Mouse (Mus musculus) forebrain, embryonic 14.5 days (tissue): Measurements from ENCODE around the gene Dusp22. TPM values are rescaled to one million over a fixed set of nuclear protein-coding genes. Genes with fewer than 3 reads are reported as not detected.

Experiments used
- ATAC-seq: fragments of 200-750 bp; cut with Nextera tagmentation; 2 replicates; pipeline ENCODE4 v1.8.0; 2017; ENCODE audit warnings: mild to moderate bottlenecking, moderate library complexity
- DNase-seq: peaks from one replicate; pipeline ENCODE4 v3.0.0-alpha.2; 2015; ENCODE audit warnings: low spot score
- H3K27ac ChIP-seq: fragments of 300-500 bp; sonication (generic); 2 replicates; pipeline ENCODE4 v1.5.1; 2014; ENCODE audit warnings: low read depth, mild to moderate bottlenecking, control low read depth, low read length, moderate library complexity
- H3K27me3 ChIP-seq: fragments of 300-500 bp; sonication (generic); replicated peaks from 2 replicates; pipeline ENCODE4 v1.6.1; 2014; ENCODE audit warnings: low read length, control low read depth, mixed read lengths; ENCODE audit not compliant: control insufficient read depth, insufficient read depth
- H3K36me3 ChIP-seq: fragments of 300-500 bp; sonication (generic); 2 replicates; pipeline ENCODE4 v1.6.1; 2014; ENCODE audit warnings: low read length, control low read depth; ENCODE audit not compliant: control insufficient read depth, insufficient read depth
- H3K4me1 ChIP-seq: fragments of 300-500 bp; sonication (generic); 2 replicates; pipeline ENCODE4 v1.6.1; 2014; ENCODE audit warnings: antibody characterized with exemption, low read length, control low read depth; ENCODE audit not compliant: control insufficient read depth, insufficient read depth
- H3K4me2 ChIP-seq: fragments of 300-500 bp; sonication (generic); 2 replicates; pipeline ENCODE4 v1.6.1; 2014; ENCODE audit warnings: mild to moderate bottlenecking, control low read depth, low read length
- H3K4me3 ChIP-seq: fragments of 300-500 bp; sonication (generic); 2 replicates; pipeline ENCODE4 v1.5.1; 2014; ENCODE audit warnings: low read depth, low read length, control low read depth
- H3K9ac ChIP-seq: fragments of 300-500 bp; sonication (generic); 2 replicates; pipeline ENCODE4 v1.6.1; 2014; ENCODE audit warnings: mild to moderate bottlenecking, low read length, control low read depth, moderate library complexity
- H3K9me3 ChIP-seq: fragments of 300-500 bp; sonication (generic); replicated peaks from 2 replicates; pipeline ENCODE4 v1.6.1; 2016; ENCODE audit warnings: low read length, control low read depth, mixed read lengths; ENCODE audit not compliant: control insufficient read depth
- WGBS: fragments of 180-500 bp; shearing (Covaris S2); extraction: QIAGEN DNeasy Blood & Tissue Kit; methylation state at CpG from one replicate; pipeline ENCODE4 v1.1.7; 2014; 5-methylcytosine and 5-hydroxymethylcytosine counted together
- polyA plus RNA-seq: library from polyadenylated mRNA; unstranded; fragments of >200 nt; fragmentation: Nextera tagmentation; extraction: Ambion mirVana; gene quantifications from 2 replicates; pipeline ENCODE4 v1.2.1, GENCODE M21; 2014

Gene Dusp22
- polyA plus RNA-seq, 1 experiment from 2014 or later: 11.5 TPM

GRCm38 (mm10) chr13:30732709-30733445, 73.1 kb downstream of the Dusp22 start:
- 86% methylated on average over 11 of the region's 11 CpGs for WGBS
- Histone ChIP-seq H3K4me3 (no peak overlapping the region), H3K9me3 (no peaks in the 10 kb centered on the region), H3K36me3 (no peaks in the 10 kb centered on the region), H3K4me2 (no peak overlapping the region), H3K4me1 (no peaks in the 10 kb centered on the region), H3K9ac (no peak overlapping the region), H3K27me3 (no peaks in the 10 kb centered on the region), H3K27ac (no peak overlapping the region)
- DNase-seq (no peak), ATAC-seq (no peak)

- ATAC-seq: no peak
- no peak for DNase-seq
- 89% methylated on average over 5 of the region's 5 CpGs for WGBS
- H3K9me3 ChIP-seq: no peaks in the 10 kb centered on the region
- H3K4me3 ChIP-seq: no peak overlapping the region
- no peak overlapping the region for H3K9ac ChIP-seq
- H3K36me3 ChIP-seq: no peaks in the 10 kb centered on the region
- no peak overlapping the region for H3K4me2 ChIP-seq
- H3K27me3 ChIP-seq: no peaks in the 10 kb centered on the region
- H3K4me1 ChIP-seq: no peaks in the 10 kb centered on the region
- no peak overlapping the region for H3K27ac ChIP-seq
Observed at GRCm38 (mm10) chr13:30736721-30737120, 76.9 kb downstream of the Dusp22 start.

DNA sequence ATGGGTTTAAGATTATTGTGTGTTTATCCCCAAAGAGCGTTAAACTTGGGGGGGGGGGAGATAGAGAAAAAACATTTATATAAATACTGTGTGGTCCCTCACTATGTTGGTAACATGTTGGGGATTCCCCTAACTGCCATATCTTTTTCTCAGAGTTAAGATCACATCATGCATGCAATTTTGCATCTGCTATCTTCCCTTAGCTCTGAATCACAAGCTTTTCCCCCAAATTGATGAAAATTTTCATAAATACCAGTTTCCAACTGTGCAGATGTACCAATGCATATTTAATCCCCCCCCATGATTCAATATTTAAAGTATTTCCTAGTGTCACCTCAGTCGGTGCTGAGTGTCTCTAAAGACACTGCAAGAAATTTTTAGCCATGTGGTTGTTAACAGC, 77.5 kb downstream of the Dusp22 start:
- no peak for ATAC-seq
- H3K27ac ChIP-seq: no peak overlapping the region
- WGBS: 92% methylated on average over 2 of the region's 2 CpGs
- H3K27me3 ChIP-seq: no peaks in the 10 kb centered on the region
- H3K9me3 ChIP-seq: no peaks in the 10 kb centered on the region
- no peaks in the 10 kb centered on the region for H3K4me1 ChIP-seq
- no peak overlapping the region for H3K4me3 ChIP-seq
- H3K4me2 ChIP-seq: no peak overlapping the region
- no peaks in the 10 kb centered on the region for H3K36me3 ChIP-seq
- H3K9ac ChIP-seq: no peak overlapping the region
- DNase-seq: no peak

- no peak overlapping the region for H3K9ac ChIP-seq
- no peak overlapping the region for H3K4me2 ChIP-seq
- DNase-seq: no peak
- no peak overlapping the region for H3K4me3 ChIP-seq
- 81% methylated on average over 4 of the region's 4 CpGs for WGBS
- H3K9me3 ChIP-seq: no peaks in the 10 kb centered on the region
- ATAC-seq: no peak
- no peak overlapping the region for H3K27ac ChIP-seq
- no peaks in the 10 kb centered on the region for H3K36me3 ChIP-seq
- no peaks in the 10 kb centered on the region for H3K27me3 ChIP-seq
- no peaks in the 10 kb centered on the region for H3K4me1 ChIP-seq
Observed at GRCm38 (mm10) chr13:30738310-30738840, 78.6 kb downstream of the Dusp22 start.

DNA sequence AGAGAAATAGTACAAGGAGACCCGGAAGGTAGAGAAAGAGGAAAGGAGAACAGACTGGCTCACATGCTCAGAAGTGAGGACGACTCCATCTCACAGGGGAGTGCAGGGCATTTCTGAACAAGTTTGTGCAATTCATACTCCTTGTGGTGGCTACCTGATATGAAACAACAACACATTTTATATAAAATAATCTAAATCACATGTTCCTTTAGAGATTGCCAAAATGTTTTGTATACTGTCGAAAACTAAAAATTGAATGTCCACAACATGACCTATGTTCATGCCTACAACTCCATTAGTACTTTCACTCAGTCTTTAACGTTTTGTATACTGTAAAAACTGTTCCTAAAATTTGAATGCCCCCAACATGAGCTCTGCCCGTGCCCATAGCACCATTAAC, 81.4 kb downstream of the Dusp22 start:
- ATAC-seq: no peak
- Histone ChIP-seq H3K27me3 (no peaks in the 10 kb centered on the region), H3K4me3 (no peak overlapping the region), H3K4me2 (no peak overlapping the region), H3K9me3 (no peaks in the 10 kb centered on the region), H3K4me1 (no peaks in the 10 kb centered on the region), H3K9ac (no peak overlapping the region), H3K36me3 (no peaks in the 10 kb centered on the region), H3K27ac (no peak overlapping the region)
- no peak for DNase-seq
- WGBS: 81% methylated on average over 5 of the region's 5 CpGs

DNA sequence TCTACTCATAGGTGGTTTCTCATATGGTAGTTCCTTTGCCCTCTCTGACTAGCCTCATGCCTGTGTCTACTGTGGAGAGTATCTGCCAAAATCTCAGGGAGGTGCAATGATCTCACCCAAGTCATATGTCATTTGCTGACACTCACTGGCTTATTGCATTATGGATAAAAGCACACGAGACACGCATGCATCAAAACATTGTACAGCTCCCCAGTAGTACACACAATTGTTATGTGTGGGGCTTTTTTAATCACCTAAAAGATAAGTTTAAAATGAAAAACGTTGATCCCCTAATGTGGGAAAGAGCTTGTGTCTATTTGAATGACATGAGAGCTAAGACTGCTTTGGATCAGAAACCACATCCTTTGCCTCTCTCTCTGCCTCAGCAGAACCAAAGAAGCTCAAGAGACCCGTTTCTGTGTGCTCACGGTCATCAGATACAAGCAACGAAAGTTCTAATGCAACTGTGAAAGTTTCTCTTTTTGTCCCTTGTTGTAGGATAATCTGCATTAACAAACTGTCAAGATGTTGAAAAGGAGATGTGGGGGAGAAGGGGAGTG, 82.7 kb downstream of the Dusp22 start:
- no peak for ATAC-seq
- 75% methylated on average over 6 of the region's 6 CpGs for WGBS
- peaks cover 6% of the 10 kb centered on the region; the same call in 1 of the 2 replicates for H3K27me3 ChIP-seq
- no peak overlapping the region for H3K4me2 ChIP-seq
- no peaks in the 10 kb centered on the region for H3K36me3 ChIP-seq
- H3K4me3 ChIP-seq: no peak overlapping the region
- H3K9ac ChIP-seq: no peak overlapping the region
- H3K27ac ChIP-seq: no peak overlapping the region
- no peaks in the 10 kb centered on the region for H3K4me1 ChIP-seq
- DNase-seq: no peak
- no peaks in the 10 kb centered on the region for H3K9me3 ChIP-seq

GRCm38 (mm10) chr13:30745121-30745520, 85.3 kb downstream of the Dusp22 start:
- Histone ChIP-seq H3K27ac (no peak overlapping the region), H3K4me2 (no peak overlapping the region), H3K4me1 (peaks cover 13% of the 10 kb centered on the region), H3K9ac (no peak overlapping the region), H3K4me3 (no peak overlapping the region), H3K9me3 (no peaks in the 10 kb centered on the region), H3K36me3 (no peaks in the 10 kb centered on the region), H3K27me3 (peaks cover 31% of the 10 kb centered on the region)
- DNase-seq (no peak), ATAC-seq (no peak)
- WGBS: 75% methylated on average over 7 of the region's 7 CpGs

GRCm38 (mm10) chr13:30747068-30747467, 87.3 kb downstream of the Dusp22 start:
- Histone ChIP-seq H3K27me3 (peaks cover 43% of the 10 kb centered on the region), H3K9me3 (no peaks in the 10 kb centered on the region), H3K4me2 (no peak overlapping the region), H3K4me1 (peaks cover 13% of the 10 kb centered on the region), H3K9ac (no peak overlapping the region), H3K27ac (no peak overlapping the region), H3K36me3 (no peaks in the 10 kb centered on the region), H3K4me3 (no peak overlapping the region)
- ATAC-seq (no peak), DNase-seq (no peak)
- WGBS: 75% methylated on average over 5 of the region's 5 CpGs

DNA sequence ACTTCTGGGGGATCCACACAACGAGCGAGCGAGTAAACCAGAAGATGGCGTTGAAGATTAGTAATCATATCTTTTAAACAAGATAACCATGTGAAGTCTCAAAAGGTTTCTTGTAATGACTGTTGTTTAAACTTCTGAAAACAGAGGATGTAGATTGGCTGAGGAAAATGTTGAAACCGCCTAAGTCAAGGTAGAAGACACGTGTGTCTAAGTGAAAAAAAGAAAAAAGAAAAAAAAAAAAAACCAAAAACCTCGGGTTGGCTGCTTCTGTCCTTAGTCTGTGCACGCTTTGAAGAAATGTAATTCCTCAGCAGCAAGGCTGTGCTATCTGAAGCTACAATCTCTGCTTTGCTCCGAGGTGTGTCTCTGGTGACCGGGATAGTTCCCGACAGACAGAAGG, 87.7 kb downstream of the Dusp22 start:
- Histone ChIP-seq H3K4me2 (no peak overlapping the region), H3K27me3 (peaks cover 43% of the 10 kb centered on the region), H3K4me3 (no peak overlapping the region), H3K9ac (no peak overlapping the region), H3K9me3 (no peaks in the 10 kb centered on the region), H3K4me1 (peaks cover 13% of the 10 kb centered on the region), H3K36me3 (no peaks in the 10 kb centered on the region), H3K27ac (no peak overlapping the region)
- DNase-seq (no peak), ATAC-seq (no peak)
- WGBS: 74% methylated on average over 11 of the region's 11 CpGs
